Mouse (Mus musculus) embryonic facial prominence, embryonic 13.5 days (tissue): Measurements from ENCODE around the gene Zc3h12d. TPM values are rescaled to one million over a fixed set of nuclear protein-coding genes. Genes with fewer than 3 reads are reported as not detected.
A peak's percentile ranks its signal among the peaks of the same experiment; 100 is the strongest.
"Not testable (repeated sequence)": the region's sequence is repeated elsewhere in the genome, so short reads cannot be mapped to it uniquely, and the experiment has no call there.

ENCODE experiments used
- ATAC-seq: fragments of 200-750 bp; cut with Nextera tagmentation; 2 replicates; pipeline ENCODE4 v1.8.0; 2017; ENCODE audit warnings: low read depth; ENCODE audit not compliant: insufficient number of reproducible peaks, insufficient read depth, low FRiP score, low TSS enrichment
- H3K27ac ChIP-seq: fragments of 300-500 bp; sonication (generic); 2 replicates; pipeline ENCODE4 v1.5.1; 2015; ENCODE audit warnings: moderate library complexity, mild to moderate bottlenecking, inconsistent platforms
- H3K27me3 ChIP-seq: fragments of 300-500 bp; sonication (generic); 2 replicates; pipeline ENCODE4 v1.6.1; 2015; ENCODE audit warnings: mild to moderate bottlenecking, inconsistent platforms
- H3K36me3 ChIP-seq: fragments of 300-500 bp; sonication (generic); 2 replicates; pipeline ENCODE4 v1.6.1; 2015; ENCODE audit warnings: mild to moderate bottlenecking, inconsistent platforms
- H3K4me1 ChIP-seq: fragments of 300-500 bp; sonication (generic); 2 replicates; pipeline ENCODE4 v1.6.1; 2015; ENCODE audit warnings: inconsistent platforms
- H3K4me2 ChIP-seq: fragments of 300-500 bp; sonication (generic); 2 replicates; pipeline ENCODE4 v1.6.1; 2015; ENCODE audit warnings: moderate library complexity, mild to moderate bottlenecking, inconsistent platforms
- H3K4me3 ChIP-seq: fragments of 300-500 bp; sonication (generic); 2 replicates; pipeline ENCODE4 v1.5.1; 2015; ENCODE audit warnings: mild to moderate bottlenecking, inconsistent platforms
- H3K9ac ChIP-seq: fragments of 300-500 bp; sonication (generic); 2 replicates; pipeline ENCODE4 v1.6.1; 2015; ENCODE audit warnings: mild to moderate bottlenecking, inconsistent platforms
- H3K9me3 ChIP-seq: fragments of 300-500 bp; sonication (generic); 2 replicates; pipeline ENCODE4 v1.6.1; 2016; ENCODE audit warnings: inconsistent platforms
- WGBS: fragments of 180-500 bp; shearing (Covaris S2); methylation state at CpG from one replicate; pipeline ENCODE4 v1.1.7; 2015; ENCODE audit warnings: mixed read lengths; 5-methylcytosine and 5-hydroxymethylcytosine counted together
- polyA plus RNA-seq: library from polyadenylated mRNA; unstranded; fragments of >200 nt; fragmentation: Nextera tagmentation; extraction: Ambion mirVana; gene quantifications from 2 replicates; pipeline ENCODE4 v1.2.1, GENCODE M21; 2015

The Zc3h12d gene
- polyA plus RNA-seq, 1 experiment from 2014 or later = 0.13 TPM

DNA sequence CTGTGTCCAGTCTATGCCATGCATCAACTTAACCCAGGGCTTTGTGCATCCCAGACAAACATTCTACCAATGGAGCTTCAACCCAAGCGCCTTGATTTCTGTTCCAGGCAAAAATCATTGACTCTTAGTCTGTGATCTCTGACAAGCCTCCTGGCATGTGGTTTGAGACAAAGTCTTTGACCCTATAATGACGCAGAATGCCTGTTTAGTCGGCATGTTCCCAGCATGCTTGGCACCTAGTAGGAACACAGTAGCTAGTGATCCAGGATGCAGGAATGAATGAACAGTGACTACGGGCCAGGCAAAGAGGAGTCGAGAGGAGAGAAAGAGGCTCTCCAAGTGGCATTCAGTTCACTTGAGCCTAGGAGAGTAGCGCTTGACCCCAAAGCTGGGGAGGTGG is 31.1 kb downstream of the Zc3h12d start:
- Histone ChIP-seq H3K36me3 (no peaks in the 10 kb centered on the region), H3K4me2 (no peak overlapping the region), H3K27ac (no peak overlapping the region), H3K4me1 (peaks cover 10% of the 10 kb centered on the region), H3K9me3 (no peaks in the 10 kb centered on the region), H3K27me3 (peaks cover 24% of the 10 kb centered on the region), H3K4me3 (no peak overlapping the region), H3K9ac (no peak overlapping the region)
- WGBS = 95% methylated on average over 6 of the region's 6 CpGs
- ATAC-seq = no peak

DNA sequence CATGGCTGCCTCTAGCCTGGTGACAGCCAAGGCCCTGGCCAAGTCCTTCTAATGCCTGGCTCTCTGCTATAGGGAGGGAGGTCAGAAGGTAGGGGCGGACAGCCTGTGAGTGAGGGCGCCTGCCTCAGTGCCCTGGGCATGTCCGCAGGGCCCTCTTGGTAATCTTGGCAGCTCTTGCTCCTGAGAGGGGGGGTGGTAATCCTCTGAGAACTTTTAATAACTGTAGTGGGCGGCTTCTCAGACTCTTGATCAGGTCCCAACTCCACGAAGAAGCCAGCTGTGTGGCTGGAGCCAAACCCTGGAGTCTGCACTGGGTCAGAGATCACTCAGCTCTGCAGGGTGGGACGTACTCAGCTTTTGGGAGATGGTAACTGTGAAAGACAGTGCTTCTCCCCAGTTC is 31.9 kb downstream of the Zc3h12d start:
- no peaks in the 10 kb centered on the region for H3K36me3 ChIP-seq
- no peak overlapping the region for H3K4me2 ChIP-seq
- no peaks in the 10 kb centered on the region for H3K9me3 ChIP-seq
- no peak for ATAC-seq
- peaks cover 31% of the 10 kb centered on the region for H3K27me3 ChIP-seq
- H3K4me1 ChIP-seq = peaks cover 10% of the 10 kb centered on the region
- no peak overlapping the region for H3K4me3 ChIP-seq
- no peak overlapping the region for H3K9ac ChIP-seq
- WGBS = 72% methylated on average over 6 of the region's 6 CpGs
- no peak overlapping the region for H3K27ac ChIP-seq

DNA sequence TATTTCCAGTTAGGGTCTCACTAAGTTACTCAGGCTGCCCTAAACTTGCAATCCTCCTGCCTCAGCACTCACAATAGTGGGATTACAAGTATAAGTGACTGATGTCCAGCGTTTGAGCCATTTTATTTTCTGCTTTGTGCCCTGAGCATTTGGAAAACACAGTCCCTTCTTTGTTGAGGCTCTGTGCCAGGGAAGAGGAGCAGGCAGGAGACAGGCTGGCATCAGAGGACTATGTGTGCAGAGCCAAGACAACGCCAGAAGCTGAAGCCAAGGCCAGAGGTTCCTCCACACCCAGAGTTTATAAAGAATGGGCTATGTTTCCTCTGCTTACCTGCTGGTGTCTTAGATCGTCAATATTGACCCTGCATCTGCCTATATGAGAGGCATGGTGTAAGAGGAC is 32.5 kb downstream of the Zc3h12d start:
- Histone ChIP-seq H3K9ac (no peak overlapping the region), H3K4me1 (peaks cover 10% of the 10 kb centered on the region), H3K36me3 (no peaks in the 10 kb centered on the region), H3K4me3 (no peak overlapping the region), H3K9me3 (no peaks in the 10 kb centered on the region), H3K27me3 (peaks cover 38% of the 10 kb centered on the region), H3K4me2 (no peak overlapping the region), H3K27ac (no peak overlapping the region)
- ATAC-seq = no peak
- 80% methylated on average over 3 of the region's 3 CpGs for WGBS

DNA sequence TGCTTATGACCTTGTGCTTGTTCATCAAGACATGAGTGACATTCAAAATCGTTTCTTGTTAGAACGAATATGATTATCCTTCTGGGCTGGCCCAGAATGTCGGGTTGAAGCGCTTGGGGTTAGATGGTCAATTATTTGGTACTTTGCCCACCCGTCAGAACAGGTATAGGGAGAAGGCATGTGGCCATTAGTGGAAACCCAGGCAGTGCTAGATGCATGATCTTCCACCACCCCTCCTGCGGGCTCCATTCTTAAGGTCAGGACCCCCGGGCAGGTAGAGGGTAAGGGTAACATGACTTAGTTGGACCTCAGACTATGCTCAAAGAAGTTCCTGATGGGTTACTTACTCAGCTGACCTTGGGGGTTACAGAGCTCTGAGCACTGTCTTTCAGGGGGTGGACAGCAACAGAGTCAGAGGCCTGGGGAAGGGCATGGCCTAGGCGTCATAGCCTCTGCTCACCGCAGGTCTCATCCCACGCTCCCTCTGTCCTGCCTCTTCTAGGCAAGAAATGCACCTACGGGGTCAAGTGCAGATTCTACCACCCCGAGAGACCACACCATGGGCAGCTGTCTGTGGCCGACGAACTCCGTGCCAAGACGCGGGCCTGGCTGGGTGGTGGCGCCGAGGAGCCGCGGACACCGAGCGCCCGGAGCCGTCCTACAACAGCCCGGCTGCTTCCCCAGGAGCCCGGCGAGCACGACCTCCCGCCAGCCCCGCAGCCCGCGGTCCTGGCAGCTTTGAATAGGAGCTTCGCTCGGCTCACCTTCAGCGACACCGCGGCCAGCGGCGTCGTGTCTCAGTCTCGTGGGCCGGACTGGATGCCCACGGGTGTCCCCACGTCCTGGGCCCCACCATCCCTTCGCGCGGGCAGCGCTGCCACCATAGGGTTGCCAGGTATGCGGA is 34.7 kb downstream of the Zc3h12d start:
- ATAC-seq = no peak

DNA sequence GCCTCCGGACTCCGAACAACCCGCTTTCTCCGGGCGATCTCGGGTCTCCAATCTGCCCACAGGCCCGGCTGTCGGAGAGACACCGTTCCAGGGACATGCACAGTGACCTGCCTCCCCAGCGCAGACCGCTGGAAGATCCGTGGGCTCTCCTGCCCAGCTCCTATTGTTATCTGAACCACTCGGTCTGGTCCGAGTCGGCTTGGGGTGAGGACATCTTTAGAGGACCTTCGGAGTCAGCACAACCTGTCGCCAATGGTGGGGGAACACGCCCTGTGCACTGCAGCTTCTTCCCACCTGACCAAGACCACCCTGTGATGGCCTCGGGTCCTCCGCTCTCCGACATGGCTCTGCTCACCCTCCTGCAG is 35.4 kb downstream of the Zc3h12d start:
- peaks cover 38% of the 10 kb centered on the region for H3K27me3 ChIP-seq
- H3K9me3 ChIP-seq = no peaks in the 10 kb centered on the region
- peak overlapping the region; percentile 72 for H3K9ac ChIP-seq
- H3K4me2 ChIP-seq = peak overlapping the region; percentile 80
- H3K27ac ChIP-seq = no peak overlapping the region
- no peak for ATAC-seq
- no peaks in the 10 kb centered on the region for H3K36me3 ChIP-seq
- peak overlapping the region; percentile 44 for H3K4me3 ChIP-seq
- 25% methylated on average over 21 of the region's 21 CpGs for WGBS
- peaks cover 15% of the 10 kb centered on the region for H3K4me1 ChIP-seq

More for the DNA sequence above, 34.7 kb downstream of the Zc3h12d start:
- 19% methylated on average over 50 of the region's 50 CpGs for WGBS
- Histone ChIP-seq H3K4me3 (peak overlapping the region; percentile 44), H3K27ac (no peak overlapping the region), H3K4me1 (peaks cover 15% of the 10 kb centered on the region), H3K9ac (peak overlapping the region; percentile 72), H3K27me3 (peaks cover 38% of the 10 kb centered on the region), H3K4me2 (peak overlapping the region; percentile 80), H3K36me3 (no peaks in the 10 kb centered on the region), H3K9me3 (no peaks in the 10 kb centered on the region)

DNA sequence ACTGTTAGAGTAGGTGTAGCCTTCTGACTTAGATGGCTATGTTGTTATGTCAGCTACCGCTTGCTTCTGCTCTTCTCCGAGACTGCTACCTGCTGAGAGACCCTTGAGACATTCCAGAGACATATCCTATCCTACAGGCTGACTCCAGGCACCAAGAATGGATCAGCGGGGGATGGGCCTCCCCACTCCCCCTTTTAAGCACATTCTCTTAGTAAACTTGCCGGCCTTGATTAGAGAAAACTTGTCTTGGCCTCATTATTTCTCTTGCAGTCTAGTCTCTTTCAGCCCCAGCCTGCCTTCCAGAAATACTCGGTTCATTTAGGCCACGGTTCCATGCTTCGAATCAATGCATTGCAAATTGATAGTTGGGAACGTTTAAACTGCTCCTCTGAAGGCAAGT is 37.5 kb downstream of the Zc3h12d start:
- ATAC-seq = no peak
- H3K9me3 ChIP-seq = no peaks in the 10 kb centered on the region
- H3K4me1 ChIP-seq = peaks cover 15% of the 10 kb centered on the region
- H3K36me3 ChIP-seq = no peaks in the 10 kb centered on the region
- H3K4me3 ChIP-seq = no peak overlapping the region
- no peak overlapping the region for H3K27ac ChIP-seq
- no peak overlapping the region for H3K9ac ChIP-seq
- peaks cover 38% of the 10 kb centered on the region for H3K27me3 ChIP-seq
- no peak overlapping the region for H3K4me2 ChIP-seq
- 62% methylated on average over 8 of the region's 8 CpGs for WGBS

DNA sequence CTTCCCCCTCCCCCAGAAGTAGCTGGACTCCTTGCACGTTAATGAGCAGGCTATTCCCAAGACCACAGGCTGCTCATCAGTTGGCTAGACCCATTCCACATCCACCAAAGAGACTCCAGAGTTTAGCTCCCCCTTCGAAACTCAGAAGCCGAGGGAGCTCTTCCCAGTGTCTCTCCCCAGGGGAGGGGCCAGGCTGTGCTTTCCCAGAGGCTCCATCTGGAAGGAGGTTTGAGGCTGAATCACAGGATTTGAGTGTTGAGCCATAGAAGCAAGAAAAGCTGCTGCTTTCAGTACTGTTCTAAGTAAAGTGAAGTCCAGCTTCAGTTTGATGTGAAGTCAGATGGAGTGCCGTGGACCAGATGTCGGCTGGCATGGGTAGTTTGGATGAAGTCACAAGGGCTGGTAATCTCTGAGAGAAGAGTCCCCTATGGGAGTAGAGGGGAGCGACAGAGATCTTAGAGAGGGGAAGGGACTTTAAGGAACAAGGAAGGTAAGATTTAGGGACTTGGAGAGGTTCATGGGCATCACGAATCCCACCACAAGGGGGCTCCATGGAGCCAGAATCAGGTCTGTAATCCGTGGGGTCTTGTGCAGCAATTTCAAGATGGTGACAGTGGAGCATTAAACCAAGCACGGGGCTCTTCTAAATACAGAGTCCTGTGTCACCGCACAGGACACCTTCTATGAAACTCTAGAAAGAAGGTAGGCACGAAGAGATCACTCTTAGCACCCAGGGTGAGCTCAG is 38.5 kb downstream of the Zc3h12d start:
- no peak for ATAC-seq
- Histone ChIP-seq H3K4me3 (no peak overlapping the region), H3K36me3 (no peaks in the 10 kb centered on the region), H3K4me1 (peaks cover 15% of the 10 kb centered on the region), H3K9me3 (no peaks in the 10 kb centered on the region), H3K4me2 (no peak overlapping the region), H3K27me3 (peaks cover 38% of the 10 kb centered on the region), H3K27ac (no peak overlapping the region), H3K9ac (no peak overlapping the region)
- WGBS = 59% methylated on average over 11 of the region's 11 CpGs

DNA sequence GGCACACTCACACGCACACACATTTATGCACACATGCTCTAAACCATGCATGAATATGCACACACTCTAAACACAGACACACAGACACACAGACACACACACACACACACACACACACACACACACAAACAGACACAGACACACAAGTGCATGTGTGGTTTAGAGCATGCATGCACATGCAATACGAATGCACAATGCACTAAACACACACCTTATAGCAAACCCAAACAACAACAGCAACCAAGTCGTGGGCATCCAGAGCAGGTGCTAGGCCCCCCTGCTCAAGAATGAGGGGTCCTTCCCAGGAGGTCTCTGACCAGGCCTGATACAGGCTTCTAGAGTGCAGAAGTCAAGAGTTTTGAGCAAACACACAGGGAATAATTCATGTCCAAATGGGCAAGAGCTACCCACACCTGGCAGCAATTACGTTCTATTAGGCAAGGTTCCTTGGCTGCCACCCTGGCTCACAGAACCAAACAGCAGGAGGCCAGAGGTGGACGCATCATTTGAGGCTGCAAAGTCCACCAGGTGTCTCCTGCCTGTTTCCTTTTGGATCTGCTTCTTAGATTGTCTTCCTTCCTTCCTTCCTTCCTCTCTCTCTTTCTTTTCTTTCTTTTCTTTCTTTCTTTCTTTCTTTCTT is 39.2 kb downstream of the Zc3h12d start:
- no peak overlapping the region for H3K27ac ChIP-seq
- H3K36me3 ChIP-seq = no peaks in the 10 kb centered on the region
- WGBS = 77% methylated on average over 5 of the region's 5 CpGs
- peaks cover 15% of the 10 kb centered on the region for H3K4me1 ChIP-seq
- H3K4me2 ChIP-seq = no peak overlapping the region
- H3K9me3 ChIP-seq = no peaks in the 10 kb centered on the region
- H3K9ac ChIP-seq = no peak overlapping the region
- ATAC-seq = no peak
- H3K4me3 ChIP-seq = no peak overlapping the region
- peaks cover 33% of the 10 kb centered on the region for H3K27me3 ChIP-seq

DNA sequence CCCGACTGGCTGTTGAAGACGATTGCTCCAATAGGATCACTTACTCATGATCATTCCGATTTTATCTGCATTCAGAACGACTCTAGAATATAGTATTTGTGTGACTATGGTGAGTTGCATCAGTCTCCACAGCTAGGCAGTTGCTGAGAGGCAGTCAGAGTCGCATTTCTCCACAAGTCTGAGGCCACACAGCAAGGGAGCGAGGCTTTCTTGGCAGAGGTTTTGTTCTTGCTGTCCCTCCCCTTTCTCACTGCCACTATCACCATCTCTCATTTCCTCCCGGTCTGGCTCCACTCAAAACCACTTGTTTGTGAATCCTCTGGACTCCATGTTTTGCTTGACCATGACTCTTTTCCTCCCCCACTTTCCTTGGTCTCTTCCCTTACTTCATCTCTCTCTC is 41.9 kb downstream of the Zc3h12d start:
- H3K27ac ChIP-seq = no peak overlapping the region
- 0 out of 2 replicates have a peak, but pooled peaks cover 5% of the 10 kb centered on the region for H3K4me1 ChIP-seq
- H3K4me2 ChIP-seq = no peak overlapping the region
- 80% methylated on average over 7 of the region's 7 CpGs for WGBS
- no peak for ATAC-seq
- H3K27me3 ChIP-seq = peaks cover 6% of the 10 kb centered on the region; the same call in 1 of the 2 replicates
- H3K9ac ChIP-seq = no peak overlapping the region
- no peak overlapping the region for H3K4me3 ChIP-seq
- H3K36me3 ChIP-seq = no peaks in the 10 kb centered on the region
- H3K9me3 ChIP-seq = no peaks in the 10 kb centered on the region

DNA sequence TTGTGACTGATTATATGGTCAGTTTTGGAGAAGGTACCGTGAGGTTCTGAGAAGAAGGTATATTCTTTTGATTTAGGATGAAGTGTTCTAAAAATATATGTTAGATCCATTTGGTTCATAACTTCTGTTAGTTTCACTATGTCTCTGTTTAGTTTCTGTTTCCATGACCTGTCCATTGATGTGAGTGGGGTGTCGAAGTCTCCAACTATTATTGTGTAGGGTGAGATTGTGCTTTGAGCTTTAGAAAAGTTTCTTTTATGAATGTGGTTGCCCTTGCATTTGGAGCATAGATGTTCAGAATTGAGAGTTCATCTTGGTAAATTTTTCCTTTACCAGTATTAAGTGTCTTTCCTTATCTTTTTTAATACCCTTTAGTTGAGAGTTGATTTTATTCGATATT is 48.0 kb downstream of the Zc3h12d start:
- 92% methylated on average over 3 of the region's 3 CpGs for WGBS
- H3K4me1 ChIP-seq, H3K9me3 ChIP-seq, H3K36me3 ChIP-seq, H3K27ac ChIP-seq, H3K4me3 ChIP-seq, H3K9ac ChIP-seq, H3K4me2 ChIP-seq, ATAC-seq, H3K27me3 ChIP-seq: not testable (repeated sequence)

DNA sequence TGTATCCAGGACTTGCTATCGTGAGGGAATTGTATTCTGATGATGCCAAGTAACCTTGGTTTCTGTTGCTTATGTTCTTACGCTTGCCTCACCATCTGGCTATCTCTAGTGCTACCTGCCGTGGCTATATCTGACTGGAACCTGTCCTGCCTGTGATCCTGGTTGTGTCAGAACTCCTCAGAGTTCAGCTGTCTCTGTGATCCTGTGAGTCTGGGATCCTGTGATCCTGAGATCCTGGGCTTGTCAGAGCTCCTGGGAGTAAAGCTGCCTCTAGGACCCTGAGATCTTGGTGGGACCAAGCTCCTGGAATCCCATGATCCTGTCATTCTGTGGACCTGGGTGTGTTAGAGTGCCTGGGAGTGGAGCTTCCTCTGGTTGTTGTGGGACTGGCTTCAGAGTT is 49.7 kb downstream of the Zc3h12d start:
- WGBS = 83% methylated on average over 3 of the region's 3 CpGs
- Histone ChIP-seq H3K9ac (no peak overlapping the region), H3K27me3 (no peaks in the 10 kb centered on the region), H3K4me1 (no peaks in the 10 kb centered on the region), H3K4me3 (no peak overlapping the region), H3K4me2 (no peak overlapping the region), H3K27ac (no peak overlapping the region), H3K9me3 (no peaks in the 10 kb centered on the region), H3K36me3 (no peaks in the 10 kb centered on the region)
- ATAC-seq = no peak
